Mouse (Mus musculus): ENCODE measurements at regions not wholly inside any gene's neighbourhood (a gene's known extent, or its start where the extent isn't known, plus 50 kb on each side); places are given as distances from the start of the nearest gene placed in this dataset.

GRCm38 (mm10) chr1:35862196-35862595, 206.0 kb upstream of the Hs6st1 start:
- DNase-seq (ENCODE audit: extremely low read depth, low read depth, low spot score) = no peak
- Histone ChIP-seq H3K36me3 (ENCODE audit: control insufficient read depth, insufficient read depth, low read length) (no peaks in the 10 kb centered on the region), H3K27me3 (ENCODE audit: control insufficient read depth, insufficient read depth, low read length) (no peaks in the 10 kb centered on the region), H3K4me3 (ENCODE audit: insufficient read depth, low read depth, low read length) (no peak overlapping the region), H3K9ac (ENCODE audit: low read depth, low read length) (no peak overlapping the region), H3K4me1 (ENCODE audit: control insufficient read depth, insufficient read depth, low read length) (no peaks in the 10 kb centered on the region), H3K79me2 (ENCODE audit: control insufficient read depth, insufficient read depth, low read length) (no peaks in the 10 kb centered on the region), H3K27ac (replicated peaks; ENCODE audit: insufficient read depth, low read depth, low read length) (no peak overlapping the region)
- TF ChIP-seq CTCF (IDR thresholded peaks at IDR 0.05; ENCODE audit: low read depth, low read length) (no peak), POLR2A (IDR thresholded peaks at IDR 0.05; ENCODE audit: extremely low read depth, insufficient read depth, low read length) (no peak)
- WGBS = 75% methylated on average over 5 of the region's 5 CpGs

- 77% methylated on average over 2 of the region's 2 CpGs for WGBS
- no peaks in the 10 kb centered on the region for H3K4me1 ChIP-seq (ENCODE audit: control insufficient read depth, insufficient read depth, low read length)
Measured at GRCm38 (mm10) chr1:35862661-35863060, 205.5 kb upstream of the Hs6st1 start.

GRCm38 (mm10) chr1:35864246-35864645, 204.0 kb upstream of the Hs6st1 start:
- no peak overlapping the region for H3K27ac ChIP-seq (replicated peaks; ENCODE audit: insufficient read depth, low read depth, low read length)
- TF ChIP-seq CTCF (IDR thresholded peaks at IDR 0.05; ENCODE audit: low read depth, low read length) = no peak
- no peak for TF ChIP-seq POLR2A (IDR thresholded peaks at IDR 0.05; ENCODE audit: extremely low read depth, insufficient read depth, low read length)
- no peaks in the 10 kb centered on the region for H3K4me1 ChIP-seq (ENCODE audit: control insufficient read depth, insufficient read depth, low read length)
- DNase-seq (ENCODE audit: extremely low read depth, low read depth, low spot score) = no peak
- WGBS = 96% methylated on average over 9 of the region's 9 CpGs
- H3K9ac ChIP-seq (ENCODE audit: low read depth, low read length) = no peak overlapping the region
- no peaks in the 10 kb centered on the region for H3K79me2 ChIP-seq (ENCODE audit: control insufficient read depth, insufficient read depth, low read length)
- H3K4me3 ChIP-seq (ENCODE audit: insufficient read depth, low read depth, low read length) = no peak overlapping the region
- no peaks in the 10 kb centered on the region for H3K36me3 ChIP-seq (ENCODE audit: control insufficient read depth, insufficient read depth, low read length)
- H3K27me3 ChIP-seq (ENCODE audit: control insufficient read depth, insufficient read depth, low read length) = no peaks in the 10 kb centered on the region

More at GRCm38 (mm10) chr1:35862661-35863060, 205.5 kb upstream of the Hs6st1 start:
- DNase-seq (ENCODE audit: extremely low read depth, low read depth, low spot score) = no peak
- Histone ChIP-seq H3K27me3 (ENCODE audit: control insufficient read depth, insufficient read depth, low read length) (no peaks in the 10 kb centered on the region), H3K79me2 (ENCODE audit: control insufficient read depth, insufficient read depth, low read length) (no peaks in the 10 kb centered on the region), H3K27ac (replicated peaks; ENCODE audit: insufficient read depth, low read depth, low read length) (no peak overlapping the region), H3K36me3 (ENCODE audit: control insufficient read depth, insufficient read depth, low read length) (no peaks in the 10 kb centered on the region), H3K9ac (ENCODE audit: low read depth, low read length) (no peak overlapping the region), H3K4me3 (ENCODE audit: insufficient read depth, low read depth, low read length) (no peak overlapping the region)
- TF ChIP-seq CTCF (IDR thresholded peaks at IDR 0.05; ENCODE audit: low read depth, low read length) (no peak), POLR2A (IDR thresholded peaks at IDR 0.05; ENCODE audit: extremely low read depth, insufficient read depth, low read length) (no peak)

GRCm38 (mm10) chr1:35865263-35865662, 202.9 kb upstream of the Hs6st1 start:
- 92% methylated on average over 6 of the region's 6 CpGs for WGBS
- no peaks in the 10 kb centered on the region for H3K27me3 ChIP-seq (ENCODE audit: control insufficient read depth, insufficient read depth, low read length)
- DNase-seq (ENCODE audit: extremely low read depth, low read depth, low spot score) = no peak
- no peak overlapping the region for H3K27ac ChIP-seq (replicated peaks; ENCODE audit: insufficient read depth, low read depth, low read length)
- H3K79me2 ChIP-seq (ENCODE audit: control insufficient read depth, insufficient read depth, low read length) = no peaks in the 10 kb centered on the region
- TF ChIP-seq POLR2A (IDR thresholded peaks at IDR 0.05; ENCODE audit: extremely low read depth, insufficient read depth, low read length) = no peak
- H3K36me3 ChIP-seq (ENCODE audit: control insufficient read depth, insufficient read depth, low read length) = no peaks in the 10 kb centered on the region
- H3K9ac ChIP-seq (ENCODE audit: low read depth, low read length) = no peak overlapping the region
- no peak overlapping the region for H3K4me3 ChIP-seq (ENCODE audit: insufficient read depth, low read depth, low read length)
- H3K4me1 ChIP-seq (ENCODE audit: control insufficient read depth, insufficient read depth, low read length) = no peaks in the 10 kb centered on the region

GRCm38 (mm10) chr1:35866643-35867042, 201.6 kb upstream of the Hs6st1 start:
- WGBS = 91% methylated on average over 12 of the region's 12 CpGs
- Histone ChIP-seq H3K9ac (ENCODE audit: low read depth, low read length) (no peak overlapping the region), H3K79me2 (ENCODE audit: control insufficient read depth, insufficient read depth, low read length) (no peaks in the 10 kb centered on the region), H3K27ac (replicated peaks; ENCODE audit: insufficient read depth, low read depth, low read length) (no peak overlapping the region), H3K4me3 (ENCODE audit: insufficient read depth, low read depth, low read length) (no peak overlapping the region), H3K36me3 (ENCODE audit: control insufficient read depth, insufficient read depth, low read length) (no peaks in the 10 kb centered on the region), H3K4me1 (ENCODE audit: control insufficient read depth, insufficient read depth, low read length) (no peaks in the 10 kb centered on the region), H3K27me3 (ENCODE audit: control insufficient read depth, insufficient read depth, low read length) (no peaks in the 10 kb centered on the region)
- no peak for DNase-seq (ENCODE audit: extremely low read depth, low read depth, low spot score)
- no peak for TF ChIP-seq POLR2A (IDR thresholded peaks at IDR 0.05; ENCODE audit: extremely low read depth, insufficient read depth, low read length)
- no peak for TF ChIP-seq CTCF (IDR thresholded peaks at IDR 0.05; ENCODE audit: low read depth, low read length)

- H3K4me1 ChIP-seq (ENCODE audit: control insufficient read depth, insufficient read depth, low read length) = no peaks in the 10 kb centered on the region
- 67% methylated on average over 17 of the region's 17 CpGs for WGBS
- no peaks in the 10 kb centered on the region for H3K79me2 ChIP-seq (ENCODE audit: control insufficient read depth, insufficient read depth, low read length)
- H3K27me3 ChIP-seq (ENCODE audit: control insufficient read depth, insufficient read depth, low read length) = no peaks in the 10 kb centered on the region
- TF ChIP-seq POLR2A (IDR thresholded peaks at IDR 0.05; ENCODE audit: extremely low read depth, insufficient read depth, low read length) (no peak), CTCF (IDR thresholded peaks at IDR 0.05; ENCODE audit: low read depth, low read length) (no peak)
- no peak overlapping the region for H3K27ac ChIP-seq (replicated peaks; ENCODE audit: insufficient read depth, low read depth, low read length)
- no peak overlapping the region for H3K9ac ChIP-seq (ENCODE audit: low read depth, low read length)
- no peak overlapping the region for H3K4me3 ChIP-seq (ENCODE audit: insufficient read depth, low read depth, low read length)
- no peaks in the 10 kb centered on the region for H3K36me3 ChIP-seq (ENCODE audit: control insufficient read depth, insufficient read depth, low read length)
- DNase-seq (ENCODE audit: extremely low read depth, low read depth, low spot score) = peak; percentile 15
Measured at GRCm38 (mm10) chr1:35869381-35870143, 198.6 kb upstream of the Hs6st1 start.
